Mouse (Mus musculus) heart, embryonic 16.5 days (tissue): ENCODE measurements around the gene Synrg. TPM values are rescaled to one million over a fixed set of nuclear protein-coding genes. Genes with fewer than 3 reads are reported as not detected.

Experiments
- ATAC-seq: fragments of 200-750 bp; cut with Nextera tagmentation; replicated peaks from 2 replicates; pipeline ENCODE4 v1.8.0; 2017; ENCODE audit warnings: moderate number of reproducible peaks; ENCODE audit not compliant: insufficient read depth, low FRiP score; ENCODE audit errors: extremely low read depth
- H3K27ac ChIP-seq: fragments of 300-500 bp; sonication (generic); 2 replicates; pipeline ENCODE4 v1.5.1; 2014; ENCODE audit warnings: mild to moderate bottlenecking, low read length, control low read depth, moderate library complexity
- H3K27me3 ChIP-seq: fragments of 300-500 bp; sonication (generic); 2 replicates; pipeline ENCODE4 v1.6.1; 2014; ENCODE audit warnings: low read length, mixed read lengths; ENCODE audit not compliant: control insufficient read depth, insufficient read depth
- H3K36me3 ChIP-seq: fragments of 300-500 bp; sonication (generic); 2 replicates; pipeline ENCODE4 v1.6.1; 2014; ENCODE audit not compliant: control insufficient read depth, insufficient read depth
- H3K4me1 ChIP-seq: fragments of 300-500 bp; sonication (generic); 2 replicates; pipeline ENCODE4 v1.6.1; 2014; ENCODE audit warnings: low read length, mixed read lengths; ENCODE audit not compliant: control insufficient read depth, insufficient read depth
- H3K4me2 ChIP-seq: fragments of 300-500 bp; sonication (generic); 2 replicates; pipeline ENCODE4 v1.6.1; 2014; ENCODE audit warnings: low read depth, mild to moderate bottlenecking, control low read depth, low read length
- H3K4me3 ChIP-seq: fragments of 300-500 bp; sonication (generic); 2 replicates; pipeline ENCODE4 v1.5.1; 2014; ENCODE audit warnings: mild to moderate bottlenecking, control low read depth, low read length
- H3K9ac ChIP-seq: fragments of 300-500 bp; sonication (generic); 2 replicates; pipeline ENCODE4 v1.6.1; 2014; ENCODE audit warnings: low read length, control low read depth
- H3K9me3 ChIP-seq: fragments of 300-500 bp; sonication (generic); replicated peaks from 2 replicates; pipeline ENCODE4 v1.6.1; 2016; ENCODE audit warnings: low read length; ENCODE audit not compliant: control insufficient read depth
- WGBS: fragments of 180-500 bp; shearing (Covaris S2); extraction: QIAGEN DNeasy Blood & Tissue Kit; methylation state at CpG from one replicate; pipeline ENCODE4 v1.1.7; 2014; 5-methylcytosine and 5-hydroxymethylcytosine counted together
- polyA plus RNA-seq: library from polyadenylated mRNA; unstranded; fragments of >200 nt; fragmentation: Nextera tagmentation; extraction: Ambion mirVana; gene quantifications from 2 replicates; pipeline ENCODE4 v1.2.1, GENCODE M21; 2015

Gene Synrg
- polyA plus RNA-seq, 1 experiment from 2014 or later: 8.3 TPM

DNA sequence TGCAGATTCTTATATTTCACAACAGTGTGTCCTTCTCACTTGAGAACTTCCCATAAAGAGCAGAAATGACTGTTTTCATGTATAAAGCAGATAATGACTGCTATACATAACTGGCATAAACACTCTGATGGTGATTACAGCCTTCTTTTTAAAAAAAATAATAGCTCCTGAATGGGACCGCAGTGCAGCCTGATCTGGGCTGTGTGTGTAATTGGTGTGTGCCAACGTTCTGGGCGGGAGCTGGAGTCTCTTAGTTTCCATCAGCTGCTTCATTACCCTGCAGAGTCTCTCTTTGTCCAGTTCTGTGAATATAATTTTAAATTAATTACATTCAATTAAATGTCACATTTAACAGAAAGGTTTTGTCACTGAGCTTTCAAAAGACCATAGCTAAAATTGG, 34.8 kb downstream of the Synrg start:
- no peak overlapping the region for H3K4me2 ChIP-seq
- H3K27ac ChIP-seq: no peak overlapping the region
- peaks cover 40% of the 10 kb centered on the region for H3K36me3 ChIP-seq
- H3K27me3 ChIP-seq: no peaks in the 10 kb centered on the region
- no peak for ATAC-seq
- no peak overlapping the region for H3K9ac ChIP-seq
- H3K4me1 ChIP-seq: no peaks in the 10 kb centered on the region
- no peak overlapping the region for H3K4me3 ChIP-seq
- WGBS: 94% methylated on average over 3 of the region's 3 CpGs
- no peaks in the 10 kb centered on the region for H3K9me3 ChIP-seq

DNA sequence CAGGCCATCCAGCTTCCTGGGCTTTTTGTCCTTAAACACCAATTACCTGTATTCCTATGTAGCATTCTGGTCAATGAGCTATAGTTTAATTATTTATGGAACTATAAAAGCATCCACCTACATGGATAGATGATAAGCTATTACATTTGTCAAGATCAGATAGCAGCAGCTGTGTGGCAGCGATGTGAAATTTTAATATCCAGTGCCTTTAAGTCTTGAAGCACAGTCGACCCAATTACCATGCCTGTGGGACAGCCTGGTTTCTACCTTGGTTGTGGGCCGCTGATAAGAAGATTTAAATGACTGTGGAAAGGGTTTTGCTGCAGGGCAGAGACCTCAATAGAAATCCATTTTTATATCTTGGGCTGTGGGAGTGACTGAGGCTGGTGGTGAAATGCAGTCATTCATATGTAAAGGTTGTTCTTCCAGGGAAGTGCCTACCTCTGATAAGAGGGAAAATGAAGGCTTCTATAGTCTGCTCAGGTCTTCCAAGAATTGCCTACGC, 35.2 kb downstream of the Synrg start:
- WGBS: 75% methylated on average over 4 of the region's 4 CpGs
- ATAC-seq: no peak
- Histone ChIP-seq H3K4me3 (no peak overlapping the region), H3K36me3 (peaks cover 39% of the 10 kb centered on the region), H3K4me1 (no peaks in the 10 kb centered on the region), H3K27ac (no peak overlapping the region), H3K27me3 (no peaks in the 10 kb centered on the region), H3K9ac (no peak overlapping the region), H3K4me2 (no peak overlapping the region), H3K9me3 (no peaks in the 10 kb centered on the region)

- Histone ChIP-seq H3K27ac (no peak overlapping the region), H3K9ac (no peak overlapping the region), H3K4me3 (no peak overlapping the region), H3K9me3 (no peaks in the 10 kb centered on the region), H3K4me1 (no peaks in the 10 kb centered on the region), H3K36me3 (peaks cover 29% of the 10 kb centered on the region), H3K4me2 (no peak overlapping the region), H3K27me3 (no peaks in the 10 kb centered on the region)
- ATAC-seq: no peak
- 88% methylated on average over 3 of the region's 3 CpGs for WGBS
Observed at GRCm38 (mm10) chr11:84001257-84001656, 37.0 kb downstream of the Synrg start.

- Histone ChIP-seq H3K4me1 (no peaks in the 10 kb centered on the region), H3K27me3 (no peaks in the 10 kb centered on the region), H3K9me3 (no peaks in the 10 kb centered on the region), H3K27ac (no peak overlapping the region), H3K36me3 (peaks cover 19% of the 10 kb centered on the region), H3K4me2 (no peak overlapping the region), H3K4me3 (no peak overlapping the region), H3K9ac (no peak overlapping the region)
- ATAC-seq: no peak
- 82% methylated on average over 6 of the region's 6 CpGs for WGBS
Observed at GRCm38 (mm10) chr11:84003986-84004385, 39.8 kb downstream of the Synrg start.

GRCm38 (mm10) chr11:84009001-84009400, 44.8 kb downstream of the Synrg start:
- Histone ChIP-seq H3K9me3 (no peaks in the 10 kb centered on the region), H3K9ac (no peak overlapping the region), H3K36me3 (peaks cover 17% of the 10 kb centered on the region), H3K4me3 (no peak overlapping the region), H3K4me1 (no peaks in the 10 kb centered on the region), H3K4me2 (no peak overlapping the region), H3K27me3 (no peaks in the 10 kb centered on the region), H3K27ac (no peak overlapping the region)
- WGBS: 84% methylated on average over 9 of the region's 9 CpGs
- no peak for ATAC-seq

DNA sequence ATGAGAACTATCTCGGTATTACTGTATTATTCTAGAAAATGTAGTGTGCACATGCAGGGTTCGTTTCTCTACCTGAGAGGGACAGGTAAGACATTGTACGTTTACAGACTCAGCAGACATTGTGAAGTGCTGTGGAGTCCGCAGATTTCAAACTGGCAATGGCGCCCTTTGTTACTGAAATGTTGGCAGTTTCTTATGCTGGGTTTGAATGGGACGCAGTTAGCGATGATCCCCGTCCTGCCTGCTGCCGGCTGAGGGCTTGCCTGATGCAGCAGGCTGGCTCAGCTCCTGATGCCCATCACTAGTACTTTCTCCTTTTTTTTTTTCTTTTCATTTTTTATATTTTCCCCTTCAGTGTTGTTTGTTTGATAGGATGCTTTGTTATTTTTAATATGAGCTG, 46.2 kb downstream of the Synrg start:
- ATAC-seq: no peak
- H3K4me3 ChIP-seq: no peak overlapping the region
- 86% methylated on average over 9 of the region's 9 CpGs for WGBS
- H3K9ac ChIP-seq: no peak overlapping the region
- no peaks in the 10 kb centered on the region for H3K4me1 ChIP-seq
- no peak overlapping the region for H3K4me2 ChIP-seq
- H3K27me3 ChIP-seq: no peaks in the 10 kb centered on the region
- no peak overlapping the region for H3K27ac ChIP-seq
- H3K36me3 ChIP-seq: peaks cover 15% of the 10 kb centered on the region; the same call in 1 of the 2 replicates
- no peaks in the 10 kb centered on the region for H3K9me3 ChIP-seq

GRCm38 (mm10) chr11:84011050-84011449, 46.8 kb downstream of the Synrg start:
- H3K4me3 ChIP-seq: no peak overlapping the region
- no peak for ATAC-seq
- no peak overlapping the region for H3K4me2 ChIP-seq
- H3K9me3 ChIP-seq: no peaks in the 10 kb centered on the region
- H3K36me3 ChIP-seq: peaks cover 15% of the 10 kb centered on the region; the same call in 1 of the 2 replicates
- H3K9ac ChIP-seq: no peak overlapping the region
- H3K27ac ChIP-seq: no peak overlapping the region
- no peaks in the 10 kb centered on the region for H3K27me3 ChIP-seq
- WGBS: 64% methylated on average over 12 of the region's 12 CpGs
- no peaks in the 10 kb centered on the region for H3K4me1 ChIP-seq

GRCm38 (mm10) chr11:84011576-84011975, 47.3 kb downstream of the Synrg start:
- Histone ChIP-seq H3K9me3 (no peaks in the 10 kb centered on the region), H3K4me1 (no peaks in the 10 kb centered on the region), H3K4me2 (no peak overlapping the region), H3K9ac (no peak overlapping the region), H3K27ac (no peak overlapping the region), H3K27me3 (no peaks in the 10 kb centered on the region), H3K4me3 (no peak overlapping the region), H3K36me3 (peaks cover 15% of the 10 kb centered on the region; the same call in 1 of the 2 replicates)
- ATAC-seq: no peak
- WGBS: 77% methylated on average over 2 of the region's 2 CpGs

DNA sequence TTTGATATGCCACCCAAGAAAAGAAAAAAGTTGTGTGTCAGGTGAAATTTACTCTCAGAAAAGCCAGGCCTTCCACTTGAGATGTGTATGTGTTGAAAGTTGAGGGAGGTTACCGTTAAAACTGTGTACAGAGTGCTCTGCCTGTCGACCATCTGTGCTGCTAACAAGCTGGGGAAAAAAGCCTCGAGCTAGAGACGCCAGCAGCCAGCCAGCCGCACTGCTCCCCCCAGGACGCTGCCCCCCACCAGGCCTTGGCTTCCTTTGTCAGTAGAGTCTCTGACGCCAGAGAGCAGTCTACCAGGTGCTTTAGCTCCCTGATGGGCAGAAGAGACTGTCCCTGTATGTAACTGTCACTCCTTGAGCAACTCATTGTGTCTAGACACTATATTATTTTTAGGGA, 48.9 kb downstream of the Synrg start:
- Histone ChIP-seq H3K9ac (no peak overlapping the region), H3K4me1 (no peaks in the 10 kb centered on the region), H3K9me3 (no peaks in the 10 kb centered on the region), H3K27ac (0 out of 2 replicates have a peak overlapping the region, but pooled peaks have one; percentile 0), H3K27me3 (no peaks in the 10 kb centered on the region), H3K4me3 (no peak overlapping the region), H3K4me2 (no peak overlapping the region), H3K36me3 (peaks cover 15% of the 10 kb centered on the region; the same call in 1 of the 2 replicates)
- peak; percentile 32; the same call in 1 of the 2 replicates for ATAC-seq
- 45% methylated on average over 7 of the region's 7 CpGs for WGBS
